Mouse (Mus musculus) midbrain, embryonic 11.5 days (tissue): ENCODE data around the gene Parp4. TPM values are rescaled to one million over a fixed set of nuclear protein-coding genes. Genes with fewer than 3 reads are reported as not detected.

Source experiments
- ATAC-seq: fragments of 200-750 bp; cut with Nextera tagmentation; 2 replicates; pipeline ENCODE4 v1.8.0; 2017; ENCODE audit warnings: moderate TSS enrichment, moderate library complexity; ENCODE audit not compliant: low FRiP score
- DNase-seq: peaks from one replicate; pipeline ENCODE4 v3.0.0; 2015; ENCODE audit warnings: low spot score; ENCODE audit errors: missing footprints
- H3K27ac ChIP-seq: fragments of 300-500 bp; sonication (generic); 2 replicates; pipeline ENCODE4 v1.5.1; 2014; ENCODE audit warnings: low read depth, low read length
- H3K27me3 ChIP-seq: fragments of 300-500 bp; sonication (generic); 2 replicates; pipeline ENCODE4 v1.6.1; 2014; ENCODE audit warnings: mild to moderate bottlenecking, low read length, moderate library complexity, mixed read lengths; ENCODE audit not compliant: control insufficient read depth, insufficient read depth
- H3K36me3 ChIP-seq: fragments of 300-500 bp; sonication (generic); 2 replicates; pipeline ENCODE4 v1.6.1; 2014; ENCODE audit warnings: mild to moderate bottlenecking, low read length, moderate library complexity, mixed read lengths; ENCODE audit not compliant: control insufficient read depth, insufficient read depth
- H3K4me1 ChIP-seq: fragments of 300-500 bp; sonication (generic); 2 replicates; pipeline ENCODE4 v1.6.1; 2014; ENCODE audit warnings: low read length; ENCODE audit not compliant: control insufficient read depth, insufficient read depth
- H3K4me2 ChIP-seq: fragments of 300-500 bp; sonication (generic); 2 replicates; pipeline ENCODE4 v1.6.1; 2014; ENCODE audit warnings: mild to moderate bottlenecking, moderate library complexity
- H3K4me3 ChIP-seq: fragments of 300-500 bp; sonication (generic); 2 replicates; pipeline ENCODE4 v1.5.1; 2014; ENCODE audit warnings: low read depth, low read length
- H3K9ac ChIP-seq: fragments of 300-500 bp; sonication (generic); 2 replicates; pipeline ENCODE4 v1.6.1; 2014; ENCODE audit warnings: low read length
- H3K9me3 ChIP-seq: fragments of 300-500 bp; sonication (generic); 2 replicates; pipeline ENCODE4 v1.6.1; 2016; ENCODE audit warnings: low read length; ENCODE audit not compliant: control insufficient read depth
- WGBS: fragments of 180-500 bp; shearing (Covaris S2); extraction: QIAGEN DNeasy Blood & Tissue Kit; methylation state at CpG from one replicate; pipeline ENCODE4 v1.1.7; 2014; 5-methylcytosine and 5-hydroxymethylcytosine counted together
- polyA plus RNA-seq: library from polyadenylated mRNA; unstranded; fragments of >200 nt; fragmentation: Nextera tagmentation; extraction: Ambion mirVana; gene quantifications from 2 replicates; pipeline ENCODE4 v1.2.1, GENCODE M21; 2014

Parp4 gene
- 1.3 and 1.5 TPM in 2 replicates for polyA plus RNA-seq

- Histone ChIP-seq H3K9me3 (no peaks in the 10 kb centered on the region), H3K27ac (no peak within 1 kb of the TSS), H3K4me1 (peaks cover 1% of the 10 kb centered on the region), H3K27me3 (no peaks in the 10 kb centered on the region), H3K4me3 (peak within 1 kb of the TSS; percentile 40), H3K4me2 (peak within 1 kb of the TSS; percentile 65), H3K36me3 (no peaks in the 10 kb centered on the region), H3K9ac (peak within 1 kb of the TSS; percentile 61)
- DNase-seq (peak; percentile 91), ATAC-seq (no peak)
- WGBS, result 1% methylated on average over 24 of the region's 24 CpGs
Measured at GRCm38 (mm10) chr14:56575416-56575815, at the start of gene Parp4, which contains the start of gene Cenpj. Parp4 (plus strand) TSS chr14:56575619. Cenpj (minus strand) TSS chr14:56575425.

- H3K9ac ChIP-seq, result no peak overlapping the region
- H3K27me3 ChIP-seq, result no peaks in the 10 kb centered on the region
- no peak overlapping the region for H3K4me3 ChIP-seq
- DNase-seq (no peak), ATAC-seq (no peak)
- H3K36me3 ChIP-seq, result peaks cover 11% of the 10 kb centered on the region; the same call in 1 of the 2 replicates
- H3K4me2 ChIP-seq, result no peak overlapping the region
- no peaks in the 10 kb centered on the region for H3K9me3 ChIP-seq
- 87% methylated on average over 2 of the region's 2 CpGs for WGBS
- H3K27ac ChIP-seq, result no peak overlapping the region
- H3K4me1 ChIP-seq, result no peaks in the 10 kb centered on the region
Measured at GRCm38 (mm10) chr14:56530788-56531187, 44.6 kb upstream of the Parp4 start.

- DNase-seq, result no peak
Measured at GRCm38 (mm10) chr14:56544946-56545345, 30.5 kb upstream of the Parp4 start.

GRCm38 (mm10) chr14:56545491-56545890 lies 29.9 kb upstream of the Parp4 start:
- H3K9ac ChIP-seq, result no peak overlapping the region
- DNase-seq (no peak), ATAC-seq (no peak)
- no peaks in the 10 kb centered on the region for H3K9me3 ChIP-seq
- no peak overlapping the region for H3K27ac ChIP-seq
- no peak overlapping the region for H3K4me3 ChIP-seq
- H3K36me3 ChIP-seq, result 0 out of 2 replicates have a peak, but pooled peaks cover 2% of the 10 kb centered on the region
- no peaks in the 10 kb centered on the region for H3K27me3 ChIP-seq
- H3K4me1 ChIP-seq, result no peaks in the 10 kb centered on the region
- H3K4me2 ChIP-seq, result no peak overlapping the region
- WGBS, result 93% methylated on average over 4 of the region's 4 CpGs

More at GRCm38 (mm10) chr14:56544946-56545345, 30.5 kb upstream of the Parp4 start:
- WGBS, result 97% methylated on average over 1 of the region's 1 CpGs
- H3K27ac ChIP-seq, result no peak overlapping the region
- H3K27me3 ChIP-seq, result no peaks in the 10 kb centered on the region
- no peak for ATAC-seq
- H3K4me2 ChIP-seq, result no peak overlapping the region
- no peaks in the 10 kb centered on the region for H3K4me1 ChIP-seq
- 0 out of 2 replicates have a peak, but pooled peaks cover 2% of the 10 kb centered on the region for H3K36me3 ChIP-seq
- no peak overlapping the region for H3K9ac ChIP-seq
- no peak overlapping the region for H3K4me3 ChIP-seq
- H3K9me3 ChIP-seq, result no peaks in the 10 kb centered on the region

GRCm38 (mm10) chr14:56550960-56551359 lies 24.5 kb upstream of the Parp4 start:
- Histone ChIP-seq H3K27ac (no peak overlapping the region), H3K9ac (no peak overlapping the region), H3K4me2 (no peak overlapping the region), H3K36me3 (peaks cover 9% of the 10 kb centered on the region; the same call in 1 of the 2 replicates), H3K9me3 (no peaks in the 10 kb centered on the region), H3K4me1 (no peaks in the 10 kb centered on the region), H3K27me3 (no peaks in the 10 kb centered on the region), H3K4me3 (no peak overlapping the region)
- no peak for ATAC-seq
- no peak for DNase-seq
- WGBS, result 90% methylated on average over 4 of the region's 4 CpGs

- WGBS, result 91% methylated on average over 6 of the region's 6 CpGs
- Histone ChIP-seq H3K9me3 (no peaks in the 10 kb centered on the region), H3K4me3 (no peak overlapping the region), H3K9ac (no peak overlapping the region), H3K4me1 (no peaks in the 10 kb centered on the region), H3K27ac (no peak overlapping the region), H3K27me3 (no peaks in the 10 kb centered on the region), H3K36me3 (peaks cover 11% of the 10 kb centered on the region; the same call in 1 of the 2 replicates), H3K4me2 (no peak overlapping the region)
- ATAC-seq (no peak), DNase-seq (no peak)
Measured at GRCm38 (mm10) chr14:56552924-56553323, 22.5 kb upstream of the Parp4 start.

- Histone ChIP-seq H3K27me3 (no peaks in the 10 kb centered on the region), H3K4me2 (no peak overlapping the region), H3K4me3 (no peak overlapping the region), H3K4me1 (no peaks in the 10 kb centered on the region), H3K36me3 (peaks cover 12% of the 10 kb centered on the region; the same call in 1 of the 2 replicates), H3K9ac (no peak overlapping the region), H3K27ac (no peak overlapping the region), H3K9me3 (no peaks in the 10 kb centered on the region)
- 97% methylated on average over 7 of the region's 7 CpGs for WGBS
- ATAC-seq (no peak), DNase-seq (no peak)
Measured at GRCm38 (mm10) chr14:56553331-56553730, 22.1 kb upstream of the Parp4 start.

- no peak for DNase-seq
- H3K9ac ChIP-seq, result no peak overlapping the region
- no peak overlapping the region for H3K4me3 ChIP-seq
- H3K27ac ChIP-seq, result no peak overlapping the region
- peaks cover 13% of the 10 kb centered on the region; the same call in 1 of the 2 replicates for H3K36me3 ChIP-seq
- H3K9me3 ChIP-seq, result no peaks in the 10 kb centered on the region
- 96% methylated on average over 2 of the region's 2 CpGs for WGBS
- no peaks in the 10 kb centered on the region for H3K27me3 ChIP-seq
- ATAC-seq, result no peak
- H3K4me2 ChIP-seq, result no peak overlapping the region
- no peaks in the 10 kb centered on the region for H3K4me1 ChIP-seq
Measured at GRCm38 (mm10) chr14:56554716-56555115, 20.7 kb upstream of the Parp4 start.

- Histone ChIP-seq H3K27me3 (no peaks in the 10 kb centered on the region), H3K4me3 (no peak overlapping the region), H3K36me3 (peaks cover 11% of the 10 kb centered on the region; the same call in 1 of the 2 replicates), H3K4me1 (no peaks in the 10 kb centered on the region), H3K9me3 (no peaks in the 10 kb centered on the region), H3K4me2 (no peak overlapping the region), H3K27ac (no peak overlapping the region), H3K9ac (no peak overlapping the region)
- DNase-seq, result no peak
- WGBS, result 94% methylated on average over 3 of the region's 3 CpGs
- ATAC-seq, result no peak
Measured at GRCm38 (mm10) chr14:56559134-56559533, 16.3 kb upstream of the Parp4 start.
